Mouse (Mus musculus): ENCODE data around the gene Klhl34.

DNA sequence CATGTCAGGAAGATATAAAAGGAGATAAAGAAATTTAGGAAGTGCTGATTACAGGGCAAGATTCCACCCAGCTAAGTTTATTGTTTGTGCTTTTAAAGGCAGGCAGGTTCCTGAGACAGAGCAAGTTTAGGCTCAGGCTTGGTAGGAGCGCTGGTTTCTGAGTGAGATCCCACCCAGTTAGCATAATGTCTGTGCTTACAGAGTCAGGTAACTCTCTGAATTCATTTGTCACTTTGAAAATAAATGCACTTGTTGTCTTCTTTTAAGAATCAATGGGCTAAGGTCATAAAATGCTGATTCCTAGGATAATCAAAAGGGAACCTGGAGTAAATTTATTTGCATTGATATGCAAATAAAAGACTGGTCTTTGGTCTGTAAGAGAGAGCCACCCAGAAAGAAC, 8.5 kb upstream of the Klhl34 start:
- TF ChIP-seq CTCF (IDR thresholded peaks at IDR 0.05; ENCODE audit: control insufficient read depth, insufficient read depth, insufficient replicate concordance, low read depth, low read length) = no peak
- TF ChIP-seq POLR2A (IDR thresholded peaks at IDR 0.05; ENCODE audit: control insufficient read depth, low read depth, low read length) = no peak

All from testis, adult 2 months (tissue).